Mouse (Mus musculus): ENCODE results near the gene Ubl4b.

The Ubl4b gene

DNA sequence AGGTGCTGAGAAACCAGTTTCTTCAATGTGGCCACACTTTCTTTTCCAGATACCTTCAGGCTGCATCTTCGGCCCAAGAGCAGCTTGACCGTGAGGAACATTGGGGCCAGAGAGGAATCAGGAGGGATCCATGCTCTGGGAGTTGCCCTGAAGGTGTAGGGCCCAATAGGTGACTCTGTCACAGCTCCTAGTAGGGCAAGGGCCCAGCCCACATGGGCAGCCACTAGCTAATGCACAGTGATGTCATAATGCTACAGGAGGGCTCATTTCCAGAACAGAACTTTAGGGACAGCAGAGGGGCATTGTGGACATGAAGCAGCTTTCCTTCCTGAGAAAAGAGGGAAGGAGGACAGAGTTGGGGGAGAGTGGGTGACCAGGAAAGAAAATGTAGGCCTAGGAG lies at the start of gene Ubl4b:
Ubl4b (minus strand) TSS at position 232 of the 400 bp plus-strand sequence.
- no peak for DNase-seq (ENCODE audit: low read depth, low spot score)

DNA sequence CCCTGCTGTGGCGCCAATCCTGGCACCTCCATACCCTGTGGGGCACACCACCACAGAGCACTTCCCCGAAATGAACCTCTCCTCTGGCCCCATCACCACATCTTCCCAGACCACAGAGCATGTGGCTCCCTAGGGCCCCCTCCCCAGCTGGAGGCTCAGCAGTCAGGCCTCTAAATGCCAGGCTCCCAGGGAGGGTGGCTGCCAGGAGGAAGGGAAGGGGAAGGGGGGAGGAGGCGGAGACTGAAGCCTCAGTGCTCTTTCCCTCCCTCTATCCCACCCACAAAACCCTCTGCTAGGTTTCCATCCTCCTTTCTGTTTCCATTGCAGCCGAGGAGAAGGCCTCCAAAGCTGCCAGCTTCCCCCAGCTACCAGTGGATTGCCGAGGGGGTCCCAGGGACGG lies 45.3 kb upstream of the Ubl4b start:
- no peak for DNase-seq (ENCODE audit: low read depth, low spot score)

DNA sequence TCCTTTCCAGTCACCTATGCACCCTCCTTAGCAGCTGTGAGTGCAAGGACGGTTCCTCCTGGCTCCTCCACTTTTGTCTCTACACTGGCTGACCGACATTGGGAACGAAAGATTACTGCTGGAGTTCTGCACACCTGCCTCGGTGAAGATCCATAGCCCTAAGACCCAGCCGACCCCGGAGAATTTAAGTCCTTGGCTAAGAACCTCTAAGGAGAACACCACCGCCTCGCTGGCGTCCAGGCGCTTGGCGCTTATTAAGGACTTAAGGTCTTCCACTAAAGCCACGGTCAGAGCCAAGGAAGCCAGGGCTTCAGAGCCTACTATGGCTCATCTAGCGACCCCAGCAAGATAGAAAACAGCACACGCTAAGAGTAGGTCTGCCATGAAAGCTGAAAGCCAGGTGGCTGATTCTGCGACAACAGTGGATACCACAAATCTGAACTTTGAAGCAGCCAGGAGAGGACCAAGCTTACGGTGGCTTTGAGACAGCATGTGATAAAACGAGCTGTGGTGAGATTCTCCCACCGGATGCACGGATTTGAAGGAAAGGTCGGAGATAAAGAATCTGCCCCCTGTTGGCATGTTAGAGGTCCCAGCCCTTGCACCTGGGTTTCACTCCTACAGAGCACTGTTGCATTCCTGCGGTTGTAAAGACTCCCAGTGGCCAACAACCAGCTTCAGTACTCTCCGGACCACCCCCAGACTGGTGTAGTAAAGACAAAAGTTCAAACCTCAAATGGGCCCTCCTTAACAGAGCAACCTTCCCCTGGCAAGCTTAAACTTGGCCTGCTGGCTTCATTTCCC lies 42.9 kb upstream of the Ubl4b start:
- DNase-seq (ENCODE audit: low read depth, low spot score): no peak

DNA sequence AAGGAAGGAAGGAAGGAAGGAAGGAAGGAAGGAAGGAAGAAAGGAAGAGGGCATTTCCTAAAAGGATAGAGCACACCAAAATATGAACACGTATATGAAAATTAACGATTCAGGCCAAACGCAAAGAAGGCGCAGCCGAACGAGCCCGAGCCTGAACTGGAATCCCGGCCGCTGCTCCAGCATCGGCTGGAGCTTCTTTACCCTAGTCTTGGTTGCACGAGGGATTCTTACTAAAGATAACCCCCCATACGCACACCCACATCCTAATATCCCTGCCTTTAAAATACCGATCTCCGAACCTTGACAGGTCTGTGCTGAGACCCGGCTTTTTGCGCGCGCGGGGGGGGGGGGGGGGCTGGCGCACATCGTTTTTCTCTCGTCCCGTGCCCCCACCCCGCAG lies 42.3 kb upstream of the Ubl4b start:
- DNase-seq (ENCODE audit: low read depth, low spot score): no peak

DNA sequence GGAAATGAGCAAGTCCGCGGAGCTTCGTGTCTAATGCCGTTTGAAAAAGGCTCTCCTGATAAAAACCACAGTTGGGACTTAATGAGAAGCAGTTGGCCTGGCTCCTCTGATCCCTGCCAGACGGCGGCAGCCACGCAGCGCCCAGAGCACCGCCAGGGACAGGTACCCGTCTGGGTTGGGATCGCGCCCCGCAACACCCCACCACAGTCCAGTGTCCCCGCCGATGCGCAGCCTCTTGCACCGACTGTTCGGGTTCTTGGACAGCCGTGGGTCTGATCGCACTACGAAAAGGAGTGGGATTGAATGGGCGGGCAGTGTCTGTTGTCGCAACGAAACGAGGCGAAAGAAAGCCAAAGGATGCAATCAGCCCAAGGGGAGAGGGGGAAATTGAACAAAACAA lies 41.7 kb upstream of the Ubl4b start:
- DNase-seq (ENCODE audit: low read depth, low spot score): no peak

DNA sequence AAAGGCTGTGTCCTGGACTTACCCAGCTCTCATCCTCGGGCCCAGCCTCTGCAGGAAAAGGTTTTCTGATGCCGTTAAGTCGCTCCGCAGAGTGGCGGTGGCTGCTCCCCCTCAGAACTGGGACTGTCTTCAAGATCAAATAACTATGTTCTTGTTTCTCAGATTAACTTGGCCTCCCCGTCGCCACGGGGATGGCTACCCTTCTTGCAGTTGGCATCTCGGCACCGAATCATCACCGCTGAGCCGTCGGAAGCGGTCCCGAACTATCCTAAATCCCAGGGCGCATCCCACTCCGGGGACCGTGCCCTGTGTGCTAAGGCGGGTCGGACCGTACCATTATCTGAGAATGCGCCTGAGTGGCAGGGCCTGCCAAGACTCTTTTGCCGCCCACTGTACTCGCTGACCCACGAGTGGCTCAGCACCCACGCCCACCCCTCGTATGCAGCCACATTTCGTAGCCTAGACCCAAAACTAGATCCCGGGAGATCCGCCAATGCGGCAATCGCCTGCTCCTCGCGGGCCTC lies 41.1 kb upstream of the Ubl4b start:
- DNase-seq (ENCODE audit: low read depth, low spot score): no peak

DNA sequence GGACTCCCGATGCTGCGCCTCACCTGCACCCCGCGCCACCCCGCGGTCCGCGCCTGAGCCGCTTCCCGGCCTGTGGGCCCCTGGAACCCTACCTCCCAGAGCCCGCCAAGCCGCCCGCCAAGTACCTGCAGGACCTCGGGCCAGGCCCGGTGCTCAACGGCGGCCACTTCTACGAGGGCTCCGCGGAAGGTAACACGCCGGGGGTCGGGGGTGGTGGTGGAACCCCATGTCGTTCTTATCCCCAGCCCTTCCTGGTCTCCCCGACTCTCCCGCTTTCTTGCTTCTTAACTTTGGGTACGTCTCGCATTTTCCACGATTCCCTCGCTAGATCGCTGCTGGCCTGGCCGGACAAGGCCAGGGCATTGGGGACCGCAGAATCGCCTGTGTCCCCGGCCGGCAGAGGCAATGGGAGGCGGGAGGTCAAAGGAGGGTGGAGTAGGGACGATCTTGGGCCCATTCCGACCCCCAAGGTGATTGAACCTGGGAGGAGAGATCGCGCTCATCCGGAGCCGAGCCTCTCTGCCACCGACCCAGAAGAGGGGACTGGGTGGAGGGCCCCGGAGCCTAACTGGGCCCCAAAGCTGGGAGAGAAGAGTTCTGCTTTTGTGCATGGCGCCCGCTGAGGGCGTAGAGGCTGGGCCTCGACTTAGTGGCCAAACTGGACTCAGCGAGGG lies 40.5 kb upstream of the Ubl4b start:
- no peak for DNase-seq (ENCODE audit: low read depth, low spot score)

DNA sequence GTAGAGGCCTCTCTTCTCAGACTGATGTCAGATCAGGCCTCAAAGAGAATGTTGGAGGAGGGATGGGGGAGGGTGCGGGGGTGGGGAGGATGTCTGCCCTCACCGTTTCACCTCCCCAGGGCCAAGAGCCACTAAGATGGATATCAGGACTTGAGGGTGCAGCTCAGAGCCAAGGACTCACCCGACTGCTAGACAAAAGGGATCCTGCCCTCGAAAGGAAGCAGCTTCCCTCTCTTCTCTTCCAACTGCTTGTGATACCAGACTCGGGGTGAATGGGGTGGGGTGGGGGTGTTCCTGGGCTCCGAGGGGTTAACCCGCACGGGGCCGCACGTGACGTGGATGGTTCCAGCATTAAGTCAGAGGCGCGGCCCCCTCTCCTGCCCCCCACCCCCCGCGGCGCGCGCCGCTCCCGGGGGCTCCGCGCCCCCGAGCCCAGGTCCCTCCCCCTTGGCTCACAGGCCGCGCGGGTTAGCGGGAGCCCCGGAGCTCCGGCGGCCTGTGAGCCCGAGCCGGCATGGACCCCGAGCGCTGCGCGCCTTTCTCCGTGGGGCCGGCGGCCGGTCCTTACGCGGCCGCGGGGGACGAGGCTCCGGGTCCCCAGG lies 39.9 kb upstream of the Ubl4b start, which contains the start of gene Alx3:
Alx3 (plus strand) TSS at position 370 of the 602 bp plus-strand sequence.
- DNase-seq (ENCODE audit: low read depth, low spot score): no peak

DNA sequence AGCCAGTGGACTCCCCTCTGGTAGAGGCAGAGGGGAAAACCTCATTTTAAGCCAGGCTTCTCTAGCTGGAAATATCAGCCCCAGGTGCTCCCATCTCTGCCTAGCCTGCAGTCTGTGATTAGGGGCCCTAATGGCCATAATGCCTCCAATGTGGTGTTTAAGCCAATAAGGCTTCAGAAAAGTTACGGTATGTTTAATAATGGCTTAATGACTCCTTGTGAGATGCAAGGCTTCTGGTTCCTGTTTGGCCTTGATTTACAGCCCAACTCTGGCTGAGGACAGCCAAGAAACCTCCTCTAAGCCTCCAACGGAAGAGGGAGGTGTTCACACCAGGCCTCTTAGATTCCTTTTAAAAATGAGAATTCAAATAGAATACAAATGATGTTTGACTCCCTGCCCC lies 38.8 kb upstream of the Ubl4b start:
- DNase-seq (ENCODE audit: low read depth, low spot score): no peak

DNA sequence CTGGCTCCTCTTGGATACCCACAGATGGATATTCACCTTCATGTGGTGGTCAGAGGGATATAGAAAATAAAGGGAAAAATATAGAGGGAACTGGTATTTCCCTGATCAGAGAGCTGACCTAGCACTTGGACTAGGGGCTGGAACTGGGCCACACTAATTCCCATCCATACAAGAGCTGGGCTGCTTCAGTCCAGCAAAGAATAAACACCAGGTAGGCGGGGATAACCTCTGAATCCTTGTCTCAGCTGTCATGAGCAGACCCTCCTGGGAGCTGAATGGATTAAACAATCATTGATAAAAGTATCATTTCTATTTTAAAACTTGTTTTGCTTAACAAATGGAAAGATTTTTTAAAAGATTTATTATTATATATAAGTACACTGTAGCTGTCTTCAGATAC lies 36.7 kb upstream of the Ubl4b start:
- DNase-seq (ENCODE audit: low read depth, low spot score): no peak

DNA sequence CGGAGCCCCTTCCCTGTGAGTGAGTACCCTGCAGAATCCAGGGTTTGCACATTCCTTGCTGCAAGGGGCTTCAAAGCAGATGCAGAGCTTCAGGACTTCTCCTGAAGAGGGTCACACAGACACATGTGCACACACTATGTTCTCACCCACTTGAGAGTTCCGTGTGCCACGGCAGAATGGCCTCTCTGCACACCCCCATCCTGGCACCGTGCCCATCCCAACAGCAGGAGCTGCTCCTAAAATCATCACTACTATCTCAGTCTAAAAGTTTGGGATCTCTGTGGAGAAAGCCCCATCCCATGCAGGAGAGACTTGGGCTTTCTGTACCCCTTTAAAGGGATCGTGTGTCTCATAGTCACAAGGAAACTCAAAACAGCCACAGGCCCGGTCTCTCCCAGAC lies 31.6 kb upstream of the Ubl4b start:
- no peak for DNase-seq (ENCODE audit: low read depth, low spot score)

DNA sequence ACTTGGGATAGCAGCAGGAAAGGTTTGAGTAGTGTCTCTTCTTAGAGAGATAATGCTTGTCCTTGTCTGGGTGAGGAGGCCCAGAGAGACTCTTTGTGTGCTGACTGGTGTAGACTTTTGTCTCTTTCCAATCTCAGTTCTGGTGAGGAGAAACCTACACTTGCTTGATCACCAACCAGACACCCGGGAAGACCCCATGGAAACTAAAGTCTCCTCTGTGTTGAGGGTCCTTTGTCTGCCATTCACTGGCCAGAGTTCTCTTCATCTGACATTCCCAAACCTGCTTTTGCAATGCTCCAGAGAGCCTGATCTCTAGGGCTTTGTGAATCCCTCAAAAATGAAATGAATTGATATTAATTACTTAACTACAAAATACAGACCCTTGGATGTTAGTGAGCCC lies 29.0 kb upstream of the Ubl4b start:
- DNase-seq (ENCODE audit: low read depth, low spot score): no peak

DNA sequence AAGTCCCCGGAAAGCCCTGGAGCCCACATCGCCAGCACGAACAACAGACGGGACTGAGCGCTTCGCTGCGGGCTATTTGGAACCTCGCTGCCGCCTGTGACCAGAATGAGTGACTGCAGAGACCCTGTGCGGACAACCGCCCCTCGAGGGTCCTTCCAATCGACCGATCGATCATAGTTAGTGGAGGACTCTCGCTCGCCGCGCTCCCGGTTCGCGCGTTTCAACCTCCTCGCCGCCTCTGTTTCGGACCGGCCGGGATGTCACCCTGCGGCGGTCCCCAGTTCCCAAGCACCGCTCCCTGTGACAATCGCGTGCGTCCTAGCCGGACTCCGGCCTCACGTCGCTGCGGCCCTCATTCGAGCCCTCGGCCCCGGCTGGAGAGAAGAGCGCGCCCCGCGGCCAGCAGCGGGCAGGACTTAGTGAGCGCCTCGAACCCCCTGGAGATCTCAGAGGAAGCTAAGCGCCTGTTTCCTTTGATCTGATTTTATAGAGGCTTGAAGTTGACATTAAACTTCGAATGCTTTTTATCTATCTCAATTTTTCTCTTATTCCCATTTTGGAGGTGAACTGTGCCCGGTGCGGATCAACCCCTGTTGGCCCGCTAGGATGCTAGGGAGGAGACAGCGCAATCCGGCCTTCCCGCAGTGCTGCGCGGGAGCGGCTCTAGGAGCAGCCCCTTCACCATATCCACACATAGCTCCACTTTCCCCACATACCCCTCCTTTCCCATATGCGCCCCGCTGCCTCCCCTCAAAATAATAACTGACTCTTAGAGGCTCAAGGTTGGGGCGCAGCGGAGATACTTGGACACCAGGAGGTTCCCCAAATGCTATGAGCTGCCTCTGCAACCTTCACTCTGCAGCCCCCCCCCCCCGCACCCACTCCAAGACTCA lies 28.2 kb upstream of the Ubl4b start:
- DNase-seq (ENCODE audit: low read depth, low spot score): no peak

DNA sequence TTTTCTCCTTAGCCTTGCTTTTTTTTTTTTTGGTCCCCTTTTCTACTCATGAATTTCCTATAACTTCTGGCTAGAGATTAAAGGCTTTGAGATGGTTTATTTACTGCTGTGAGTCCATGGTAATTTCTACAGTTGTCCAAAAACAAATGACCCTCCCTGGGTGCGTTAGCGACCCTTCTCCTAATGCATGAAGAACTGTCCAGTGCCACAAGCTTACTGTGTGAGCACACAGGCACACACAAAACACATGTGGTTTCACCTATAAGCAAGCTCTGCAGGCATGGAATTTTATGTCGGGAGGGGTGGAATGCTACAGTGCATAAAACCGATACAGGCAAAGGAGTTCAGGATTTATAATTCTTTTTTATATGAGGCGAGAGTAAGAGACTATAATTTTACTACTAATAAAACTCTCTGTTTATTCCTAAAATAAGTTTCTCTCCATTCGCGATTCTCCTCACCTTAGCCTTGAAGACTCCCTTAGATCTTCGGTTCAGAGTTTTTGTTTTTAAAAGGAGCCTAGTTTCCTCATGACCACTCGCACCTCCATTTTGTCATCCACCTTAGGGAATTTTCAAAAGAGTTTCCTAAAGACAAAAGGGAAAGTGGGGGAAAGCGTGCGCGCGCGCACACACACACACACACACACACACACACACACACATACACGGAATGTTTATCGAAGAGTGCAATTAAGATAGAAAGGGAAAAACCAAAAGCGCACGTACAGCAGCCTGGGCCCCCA lies 27.4 kb upstream of the Ubl4b start:
- DNase-seq (ENCODE audit: low read depth, low spot score): no peak

DNA sequence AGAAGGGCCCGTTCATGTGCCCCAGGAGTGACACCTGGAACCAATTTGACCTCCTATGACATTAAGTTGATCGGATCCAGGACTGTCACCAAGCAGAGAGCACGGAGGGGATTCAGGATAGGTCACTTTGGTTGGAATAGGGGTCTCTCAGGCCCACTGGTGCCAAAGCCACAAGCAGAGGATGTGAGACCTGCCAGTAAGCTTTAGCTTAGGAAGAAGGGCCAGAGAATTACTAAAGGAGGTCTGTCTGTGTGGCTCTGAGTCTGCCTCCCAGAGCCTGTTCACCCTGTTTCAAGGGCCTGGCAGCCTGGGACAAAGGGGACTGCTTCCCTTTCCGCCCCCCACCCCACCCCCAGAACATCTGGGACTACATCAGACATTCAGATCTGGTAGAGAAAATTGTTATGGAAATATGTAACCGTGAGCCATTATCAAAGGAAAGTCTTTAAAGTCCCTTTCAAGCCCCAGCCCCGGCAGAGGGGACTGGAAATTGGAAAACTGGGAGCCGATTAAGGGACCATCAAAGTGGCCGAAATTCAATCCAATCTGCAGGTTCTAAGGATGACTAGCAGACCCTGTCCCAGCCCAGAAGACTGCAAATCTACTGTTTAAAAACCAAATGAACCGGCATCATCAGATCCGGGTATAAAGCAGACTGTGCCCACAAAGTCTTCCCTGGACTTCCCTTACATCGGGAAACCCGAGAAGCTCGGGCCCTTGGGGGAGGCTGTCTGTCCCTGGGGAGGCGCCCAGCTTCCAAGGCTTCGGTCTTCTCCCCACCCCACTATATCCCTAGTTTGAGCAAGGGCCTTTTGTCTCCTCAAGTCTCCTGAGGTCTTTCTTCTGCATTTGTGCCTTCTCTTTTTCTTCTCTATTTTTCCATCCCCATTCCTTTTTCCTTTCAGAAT lies 26.5 kb upstream of the Ubl4b start:
- DNase-seq (ENCODE audit: low read depth, low spot score): no peak

DNA sequence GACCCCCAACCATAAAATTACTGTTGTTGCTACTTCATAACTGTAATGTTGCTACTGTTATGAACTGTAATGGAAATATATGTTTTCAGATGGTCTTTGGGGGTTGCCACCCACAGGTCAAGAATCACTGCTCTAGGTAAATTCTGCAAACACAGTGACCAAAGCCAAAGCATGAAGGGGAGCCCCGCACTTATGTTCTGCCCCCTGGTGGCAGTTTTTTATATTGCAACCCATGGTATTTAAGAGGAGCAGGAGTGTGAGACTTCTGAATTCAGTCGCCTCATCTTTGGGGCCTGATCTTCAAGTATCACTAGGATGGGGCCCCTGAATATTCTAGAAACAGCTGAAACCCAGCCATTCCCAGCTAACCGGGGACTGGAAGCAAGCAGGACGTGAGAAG lies 24.6 kb upstream of the Ubl4b start:
- DNase-seq (ENCODE audit: low read depth, low spot score): peak; percentile 36

DNA sequence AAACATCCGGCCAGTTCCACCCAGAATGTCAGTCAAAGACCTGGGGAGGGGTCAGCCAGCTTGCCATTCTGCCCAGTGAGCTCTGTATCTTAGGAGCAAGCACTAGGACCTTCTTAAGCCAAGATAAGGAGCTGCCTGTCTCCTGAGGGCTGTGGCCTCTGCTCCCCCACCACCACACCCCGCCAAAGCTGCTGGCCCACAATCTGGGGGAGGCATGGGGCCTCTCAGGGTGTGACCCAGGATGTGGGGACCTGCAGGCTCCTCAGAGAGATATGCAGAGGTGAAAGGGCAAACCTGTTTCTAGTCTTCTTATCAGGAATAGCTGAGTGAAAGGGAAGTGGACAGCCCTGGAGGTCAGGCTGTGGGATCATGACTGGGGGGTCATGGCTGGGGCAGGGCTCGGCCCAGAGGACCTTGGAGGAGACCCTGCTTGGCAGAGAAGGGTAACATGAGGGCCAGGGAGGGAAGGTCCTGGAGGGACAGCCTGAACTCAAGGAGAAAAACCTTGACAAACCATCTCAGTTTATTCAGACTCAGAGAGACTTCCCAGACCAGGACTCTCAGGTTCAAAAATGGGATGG lies 23.0 kb upstream of the Ubl4b start:
- no peak for DNase-seq (ENCODE audit: low read depth, low spot score)

DNA sequence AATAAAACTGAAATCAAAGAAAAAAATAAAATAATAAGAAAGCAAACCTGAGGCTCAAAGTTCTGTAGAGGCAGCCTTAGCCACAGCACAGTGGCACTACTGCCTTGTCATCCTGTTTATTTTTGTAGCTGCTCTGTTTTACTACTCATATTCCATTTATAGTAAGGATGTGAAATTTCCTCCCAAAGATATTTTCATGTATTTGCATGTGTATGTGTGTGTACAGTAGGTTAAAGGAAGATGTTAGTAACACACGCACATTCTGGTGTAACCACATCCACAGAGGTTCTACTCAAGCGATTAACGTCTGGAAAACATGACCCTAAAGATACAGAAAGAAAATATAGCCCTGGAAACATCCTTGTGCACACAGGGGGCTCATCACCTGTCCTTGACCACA lies 21.9 kb upstream of the Ubl4b start:
- no peak for DNase-seq (ENCODE audit: low read depth, low spot score)

DNA sequence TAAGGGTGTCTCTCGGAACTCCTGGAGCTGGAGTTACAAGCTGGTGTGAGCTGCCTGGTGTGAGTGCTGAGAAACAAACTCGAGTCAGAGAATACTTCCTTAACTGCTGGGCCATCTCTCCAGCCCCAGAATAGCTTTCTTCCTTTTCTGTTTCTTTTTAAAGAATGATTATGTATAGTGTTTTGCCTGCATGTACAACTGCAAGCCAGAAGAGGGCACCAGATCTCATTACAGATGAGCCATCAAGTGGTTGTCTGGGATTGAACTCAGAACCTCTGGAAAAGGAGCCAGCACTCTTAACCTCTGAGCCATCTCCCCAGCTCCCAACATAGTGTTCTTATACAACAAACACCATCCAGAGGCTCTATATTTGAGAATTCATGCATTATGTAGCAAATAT lies 16.3 kb upstream of the Ubl4b start:
- DNase-seq (ENCODE audit: low read depth, low spot score): no peak
